Mouse (Mus musculus): ENCODE measurements at regions not wholly inside any gene's neighbourhood (a gene's known extent, or its start where the extent isn't known, plus 50 kb on each side); places are given as distances from the start of the nearest gene placed in this dataset.

DNA sequence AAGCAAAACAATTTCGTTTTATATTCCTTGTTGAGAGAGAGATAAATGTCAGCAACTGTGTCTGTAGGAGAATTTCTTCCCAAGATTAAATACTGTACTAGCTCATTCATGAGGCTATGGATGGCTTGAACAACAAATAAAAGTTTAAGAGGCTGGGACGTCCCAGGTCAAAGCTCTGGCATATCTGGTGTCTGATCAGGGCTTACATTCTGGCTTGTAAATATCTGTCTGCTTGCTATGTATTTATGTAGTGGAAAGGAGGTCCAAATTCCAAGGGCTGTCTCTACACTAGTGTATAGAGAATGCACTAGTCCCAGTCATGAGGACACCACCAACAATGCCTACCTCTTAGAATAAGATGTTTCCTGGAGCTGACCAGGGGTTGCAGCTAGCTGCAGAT, 332.4 kb downstream of the Pdgfc start:
- TF ChIP-seq CTCF (IDR thresholded peaks at IDR 0.05; ENCODE audit: low read depth) = no peak
- no peak for TF ChIP-seq EP300 (IDR thresholded peaks at IDR 0.05; ENCODE audit: low read depth)

Measured in heart, postnatal 0 days (tissue).